Mouse (Mus musculus) gastrocnemius, postnatal 4 days (tissue): ENCODE results near the gene Creb3l2. TPM values are rescaled to one million over a fixed set of nuclear protein-coding genes. Genes with fewer than 3 reads are reported as not detected.

ENCODE experiments used
- DNase-seq, 2 experiments: peaks; one replicate each; pipeline ENCODE4 v3.0.0; 2021 to 2022; ENCODE audit warnings: low spot score in 2 of 2, mixed read lengths in 2 of 2
- total RNA-seq, 2 experiments: library from RNA; stranded (reverse); gene quantifications; 2 replicates each; pipeline ENCODE4 v1.2.3; 2021

The Creb3l2 gene
- total RNA-seq, 2 experiments from 2014 or later = 35.6 to 37.4 TPM

DNA sequence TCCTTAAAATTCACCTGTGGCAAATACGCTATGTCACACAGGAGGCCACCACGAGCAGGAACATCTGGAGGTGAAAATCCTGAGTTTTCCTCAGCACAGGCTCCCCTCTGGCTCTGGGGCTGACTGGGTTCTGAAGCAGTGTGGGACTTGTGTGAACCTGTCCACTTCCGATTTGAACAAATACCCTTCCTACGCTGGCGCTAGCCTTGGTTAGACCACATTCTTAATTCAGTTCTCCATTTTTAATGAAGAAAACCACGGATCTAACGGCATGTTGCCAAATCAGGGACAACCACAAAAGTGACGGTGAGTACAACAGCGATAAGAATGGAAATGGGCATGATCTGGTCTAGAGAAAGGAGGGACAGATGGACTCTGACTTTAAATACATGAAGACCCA is 157.1 kb downstream of the Creb3l2 start:
- no peak for DNase-seq

GRCm38 (mm10) chr6:37283336-37283735 is 158.6 kb downstream of the Creb3l2 start:
- DNase-seq = no peak

DNA sequence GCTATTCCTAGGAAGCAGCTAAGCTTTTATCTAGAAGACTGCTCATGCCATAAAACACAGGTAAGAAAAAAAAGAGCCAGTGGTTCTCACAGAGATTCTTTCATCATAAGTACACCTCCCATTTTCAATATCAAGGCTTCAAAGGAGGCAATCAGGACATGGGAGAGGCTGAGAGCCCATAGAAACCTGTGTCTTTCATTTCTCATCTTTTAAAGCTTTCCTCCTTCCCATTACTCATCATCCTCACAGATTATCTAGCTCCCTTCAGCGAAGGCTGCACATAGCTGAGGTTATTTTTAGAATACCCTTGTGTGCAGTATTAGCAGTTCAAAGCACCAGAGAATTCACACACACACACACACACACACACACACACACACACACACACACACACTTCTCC is 159.3 kb downstream of the Creb3l2 start:
- no peak for DNase-seq

Other genes starting within 250 kb of the Creb3l2 start
- 1 to 10 TPM; 1.1 to 1.9 TPM for gene Dgki, start 142.0 kb downstream of the Creb3l2 start, total RNA-seq
- under 1 TPM in 1 of 2 experiments, not detected in 1; 0.31 TPM for gene Akr1d1, start 88.0 kb upstream of the Creb3l2 start, total RNA-seq